Mouse (Mus musculus): ENCODE data around the gene Gm19668. TPM values are rescaled to one million over a fixed set of nuclear protein-coding genes. Genes with fewer than 3 reads are reported as not detected.

Gene Gm19668
- total and polyA plus RNA-seq, 2 experiments = not detected

DNA sequence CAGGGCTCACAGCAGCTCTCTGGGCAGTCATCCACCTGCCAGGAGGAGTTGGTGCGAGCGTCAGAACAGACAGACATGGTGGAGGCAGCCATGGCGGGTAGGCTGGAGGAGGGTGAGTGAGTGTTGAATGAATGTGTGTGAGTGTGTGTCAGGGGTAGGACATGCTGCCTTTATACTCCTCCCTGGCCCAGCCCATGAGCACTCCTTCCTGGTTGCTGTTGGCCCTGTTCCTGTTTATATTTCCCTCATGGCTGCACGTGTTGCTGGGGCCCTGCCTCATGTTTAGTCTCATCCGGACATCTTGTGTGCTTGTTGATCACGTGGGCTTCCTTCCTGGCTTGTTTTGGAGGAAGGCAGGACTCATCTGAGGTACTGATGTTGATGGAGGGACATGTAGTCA is 28.0 kb upstream of the Gm19668 start, which contains the start of gene Krtap10-4:
Krtap10-4 (minus strand) TSS at position 145 of the 400 bp plus-strand sequence.
- 74% methylated on average over 6 of the region's 6 CpGs for WGBS
- TF ChIP-seq POLR2A (IDR thresholded peaks at IDR 0.05; ENCODE audit: extremely low read depth, insufficient read depth, low read length) = no peak
- no peak for TF ChIP-seq CTCF (IDR thresholded peaks at IDR 0.05; ENCODE audit: low read depth, low read length)
- H3K4me3 ChIP-seq (ENCODE audit: insufficient read depth, low read depth, low read length) = no peak within 1 kb of the TSS

DNA sequence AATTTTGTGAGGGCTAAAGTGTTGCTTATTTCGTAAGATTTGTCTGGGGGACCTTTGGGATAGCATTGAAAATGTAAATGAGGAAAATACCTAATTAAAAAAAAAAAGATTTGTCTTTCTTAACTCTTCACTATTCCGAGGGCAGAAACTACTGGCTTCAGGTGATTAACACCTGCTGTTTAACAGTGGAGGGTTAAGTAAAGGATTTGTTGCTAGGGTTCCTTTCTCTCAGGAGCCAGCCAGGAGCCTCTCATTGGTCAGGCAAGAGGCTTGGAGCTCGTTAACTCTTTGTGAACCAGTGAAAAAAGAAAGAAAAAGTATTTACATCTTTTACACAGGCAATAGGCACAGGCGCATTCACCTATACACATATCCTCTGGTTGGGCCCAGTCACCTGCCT is 20.3 kb upstream of the Gm19668 start:
- H3K4me3 ChIP-seq (ENCODE audit: insufficient read depth, low read depth, low read length) = no peak overlapping the region
- WGBS = 55% methylated on average over 4 of the region's 4 CpGs
- no peaks in the 10 kb centered on the region for H3K79me2 ChIP-seq (ENCODE audit: control insufficient read depth, insufficient read depth, low read length)

More for the DNA sequence above, 28.0 kb upstream of the Gm19668 start, which contains the start of gene Krtap10-4:
- no peak for DNase-seq (ENCODE audit: extremely low read depth, low read depth, low spot score)
- no peaks in the 10 kb centered on the region for H3K4me1 ChIP-seq (ENCODE audit: control insufficient read depth, insufficient read depth, low read length)
- no peaks in the 10 kb centered on the region for H3K27me3 ChIP-seq (ENCODE audit: control insufficient read depth, insufficient read depth, low read length)
- H3K36me3 ChIP-seq (ENCODE audit: control insufficient read depth, insufficient read depth, low read length) = no peaks in the 10 kb centered on the region
- no peak within 1 kb of the TSS for H3K9ac ChIP-seq (ENCODE audit: low read depth, low read length)
- no peak within 1 kb of the TSS for H3K27ac ChIP-seq (replicated peaks; ENCODE audit: insufficient read depth, low read depth, low read length)
- H3K79me2 ChIP-seq (ENCODE audit: control insufficient read depth, insufficient read depth, low read length) = no peaks in the 10 kb centered on the region

DNA sequence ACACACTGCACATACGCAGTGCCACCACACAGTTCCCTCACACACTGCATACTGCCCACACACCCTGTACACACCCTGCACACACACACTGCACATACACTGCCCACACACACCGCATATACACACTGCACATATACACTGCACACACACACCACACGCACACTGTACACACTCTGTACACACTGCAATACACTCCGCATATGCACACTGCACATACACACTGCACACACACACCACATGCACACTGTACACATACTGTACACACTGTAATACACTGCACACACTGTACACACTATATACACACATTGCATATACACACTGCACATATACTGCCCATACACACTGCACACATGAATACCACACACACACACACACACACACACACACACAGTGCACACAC is 19.6 kb upstream of the Gm19668 start:
- no peak overlapping the region for H3K9ac ChIP-seq (ENCODE audit: low read depth, low read length)
- H3K4me1 ChIP-seq (ENCODE audit: control insufficient read depth, insufficient read depth, low read length) = no peaks in the 10 kb centered on the region
- no peak for TF ChIP-seq POLR2A (IDR thresholded peaks at IDR 0.05; ENCODE audit: extremely low read depth, insufficient read depth, low read length)
- no peak for TF ChIP-seq CTCF (IDR thresholded peaks at IDR 0.05; ENCODE audit: low read depth, low read length)
- H3K36me3 ChIP-seq (ENCODE audit: control insufficient read depth, insufficient read depth, low read length) = no peaks in the 10 kb centered on the region
- no peaks in the 10 kb centered on the region for H3K79me2 ChIP-seq (ENCODE audit: control insufficient read depth, insufficient read depth, low read length)
- no peak for DNase-seq (ENCODE audit: extremely low read depth, low read depth, low spot score)
- no peak overlapping the region for H3K27ac ChIP-seq (replicated peaks; ENCODE audit: insufficient read depth, low read depth, low read length)
- no peaks in the 10 kb centered on the region for H3K27me3 ChIP-seq (ENCODE audit: control insufficient read depth, insufficient read depth, low read length)
- 98% methylated on average over 4 of the region's 4 CpGs for WGBS
- no peak overlapping the region for H3K4me3 ChIP-seq (ENCODE audit: insufficient read depth, low read depth, low read length)

More for the DNA sequence above, 20.3 kb upstream of the Gm19668 start:
- H3K36me3 ChIP-seq (ENCODE audit: control insufficient read depth, insufficient read depth, low read length) = no peaks in the 10 kb centered on the region
- no peaks in the 10 kb centered on the region for H3K4me1 ChIP-seq (ENCODE audit: control insufficient read depth, insufficient read depth, low read length)
- H3K9ac ChIP-seq (ENCODE audit: low read depth, low read length) = no peak overlapping the region
- H3K27ac ChIP-seq (replicated peaks; ENCODE audit: insufficient read depth, low read depth, low read length) = no peak overlapping the region
- TF ChIP-seq POLR2A (IDR thresholded peaks at IDR 0.05; ENCODE audit: extremely low read depth, insufficient read depth, low read length) (no peak), CTCF (IDR thresholded peaks at IDR 0.05; ENCODE audit: low read depth, low read length) (no peak)
- no peak for DNase-seq (ENCODE audit: extremely low read depth, low read depth, low spot score)
- no peaks in the 10 kb centered on the region for H3K27me3 ChIP-seq (ENCODE audit: control insufficient read depth, insufficient read depth, low read length)

DNA sequence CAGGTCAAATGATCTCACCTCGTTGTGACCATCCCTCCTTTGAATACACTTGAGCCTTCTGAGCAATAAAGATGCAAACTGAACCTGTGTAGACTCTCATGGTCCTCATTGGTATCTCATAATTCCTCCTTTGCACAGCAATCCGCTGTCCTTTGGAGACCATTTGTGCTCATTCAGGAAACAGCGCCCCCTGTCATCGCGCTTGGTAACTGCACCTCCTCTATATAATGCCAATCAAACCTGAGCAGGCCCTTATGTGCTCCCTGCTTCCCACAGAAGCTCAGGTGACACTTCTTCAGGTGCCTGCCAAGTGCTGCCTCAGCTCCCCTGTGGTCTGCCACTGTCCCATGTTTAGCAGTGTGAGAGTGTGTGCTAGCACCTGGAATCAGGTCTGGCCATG is 16.6 kb upstream of the Gm19668 start:
- peak; percentile 7 for DNase-seq (ENCODE audit: extremely low read depth, low read depth, low spot score)
- Histone ChIP-seq H3K27me3 (ENCODE audit: control insufficient read depth, insufficient read depth, low read length) (no peaks in the 10 kb centered on the region), H3K27ac (replicated peaks; ENCODE audit: insufficient read depth, low read depth, low read length) (no peak overlapping the region), H3K4me1 (ENCODE audit: control insufficient read depth, insufficient read depth, low read length) (no peaks in the 10 kb centered on the region), H3K9ac (ENCODE audit: low read depth, low read length) (no peak overlapping the region), H3K79me2 (ENCODE audit: control insufficient read depth, insufficient read depth, low read length) (no peaks in the 10 kb centered on the region), H3K4me3 (ENCODE audit: insufficient read depth, low read depth, low read length) (no peak overlapping the region), H3K36me3 (ENCODE audit: control insufficient read depth, insufficient read depth, low read length) (no peaks in the 10 kb centered on the region)
- 30% methylated on average over 5 of the region's 5 CpGs for WGBS
- TF ChIP-seq POLR2A (IDR thresholded peaks at IDR 0.05; ENCODE audit: extremely low read depth, insufficient read depth, low read length) (no peak), CTCF (IDR thresholded peaks at IDR 0.05; ENCODE audit: low read depth, low read length) (peak; percentile 63)

DNA sequence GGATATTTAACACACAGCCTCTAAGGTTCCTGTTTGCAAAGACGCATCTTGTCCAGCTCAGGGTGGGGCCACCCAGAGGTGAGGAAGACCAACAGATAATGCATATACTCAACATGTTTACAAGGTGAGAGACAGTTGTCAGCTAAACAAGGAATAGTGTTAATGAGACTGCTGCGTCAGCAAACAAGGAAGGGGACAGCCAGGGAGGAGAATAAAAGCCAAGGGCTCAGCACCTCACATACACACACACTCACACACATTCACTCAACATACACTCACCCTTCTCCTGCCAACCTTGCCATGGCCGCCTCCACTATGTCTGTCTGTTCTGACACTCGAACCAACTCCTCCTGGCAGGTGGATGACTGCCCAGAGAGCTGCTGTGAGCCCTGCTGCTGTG is 15.4 kb upstream of the Gm19668 start, which contains the start of gene Gm2696:
Gm2696 (plus strand) TSS at position 301 of the 400 bp plus-strand sequence.
- Histone ChIP-seq H3K27ac (replicated peaks; ENCODE audit: insufficient read depth, low read depth, low read length) (no peak within 1 kb of the TSS), H3K36me3 (ENCODE audit: control insufficient read depth, insufficient read depth, low read length) (no peaks in the 10 kb centered on the region)

DNA sequence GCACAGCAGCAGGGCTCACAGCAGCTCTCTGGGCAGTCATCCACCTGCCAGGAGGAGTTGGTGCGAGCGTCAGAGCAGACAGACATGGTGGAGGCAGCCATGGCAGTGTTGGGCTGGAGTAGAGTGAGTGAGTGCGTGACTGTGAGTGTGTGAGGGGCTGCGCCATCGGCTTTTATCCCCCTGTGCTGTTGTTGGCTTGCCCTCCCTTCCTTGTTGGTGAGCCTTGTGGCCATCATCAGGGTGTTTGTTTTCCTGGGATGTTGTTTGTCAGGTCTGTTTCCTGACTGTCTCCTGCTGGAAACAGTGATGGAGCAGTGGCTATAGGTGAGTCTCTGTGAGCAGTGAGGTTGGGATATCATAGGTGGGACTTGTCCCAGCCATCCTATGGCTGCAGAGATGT is 12.8 kb upstream of the Gm19668 start, which contains the start of gene Gm9507:
Gm9507 (minus strand) TSS at position 101 of the 400 bp plus-strand sequence.
- 67% methylated on average over 5 of the region's 5 CpGs for WGBS
- Histone ChIP-seq H3K9ac (ENCODE audit: low read depth, low read length) (no peak within 1 kb of the TSS), H3K4me3 (ENCODE audit: insufficient read depth, low read depth, low read length) (no peak within 1 kb of the TSS), H3K36me3 (ENCODE audit: control insufficient read depth, insufficient read depth, low read length) (no peaks in the 10 kb centered on the region), H3K27me3 (ENCODE audit: control insufficient read depth, insufficient read depth, low read length) (no peaks in the 10 kb centered on the region), H3K27ac (replicated peaks; ENCODE audit: insufficient read depth, low read depth, low read length) (no peak within 1 kb of the TSS), H3K79me2 (ENCODE audit: control insufficient read depth, insufficient read depth, low read length) (no peaks in the 10 kb centered on the region), H3K4me1 (ENCODE audit: control insufficient read depth, insufficient read depth, low read length) (no peaks in the 10 kb centered on the region)
- no peak for DNase-seq (ENCODE audit: extremely low read depth, low read depth, low spot score)
- TF ChIP-seq CTCF (IDR thresholded peaks at IDR 0.05; ENCODE audit: low read depth, low read length) (no peak), POLR2A (IDR thresholded peaks at IDR 0.05; ENCODE audit: extremely low read depth, insufficient read depth, low read length) (no peak)

More for the DNA sequence above, 15.4 kb upstream of the Gm19668 start, which contains the start of gene Gm2696:
- H3K9ac ChIP-seq (ENCODE audit: low read depth, low read length) = no peak within 1 kb of the TSS
- no peak for DNase-seq (ENCODE audit: extremely low read depth, low read depth, low spot score)
- 27% methylated on average over 4 of the region's 4 CpGs for WGBS
- no peaks in the 10 kb centered on the region for H3K4me1 ChIP-seq (ENCODE audit: control insufficient read depth, insufficient read depth, low read length)
- H3K27me3 ChIP-seq (ENCODE audit: control insufficient read depth, insufficient read depth, low read length) = no peaks in the 10 kb centered on the region
- no peak for TF ChIP-seq POLR2A (IDR thresholded peaks at IDR 0.05; ENCODE audit: extremely low read depth, insufficient read depth, low read length)
- TF ChIP-seq CTCF (IDR thresholded peaks at IDR 0.05; ENCODE audit: low read depth, low read length) = no peak
- H3K4me3 ChIP-seq (ENCODE audit: insufficient read depth, low read depth, low read length) = no peak within 1 kb of the TSS
- no peaks in the 10 kb centered on the region for H3K79me2 ChIP-seq (ENCODE audit: control insufficient read depth, insufficient read depth, low read length)

Data from liver, adult 2 months (tissue).